ENCODE assay signal across 8 mouse cellular contexts in genomic region chrX:12088301-12089026, GRCm38 (mm10).
DNase-seq lines count a peak whose midpoint lies in the region; ATAC-seq and TF ChIP-seq lines count a peak whose summit lies in the region.

No protein-coding gene starts in this region.

- TF ChIP-seq CTCF in lung, adult 2 months (IDR thresholded peaks at IDR 0.05; ENCODE audit: insufficient read depth, low read length), result no peak
- TF ChIP-seq CTCF in thymus, adult 2 months (IDR thresholded peaks at IDR 0.05; ENCODE audit: borderline replicate concordance, control insufficient read depth, extremely low read depth, insufficient read depth, low read length, poor library complexity), result no peak

- H3K9me3 ChIP-seq in erythroblast, embryonic 14.5 days (ENCODE audit: control insufficient read depth, low read length), result peaks cover 31% of the 10 kb centered on the region; the same call in 1 of the 2 replicates
- H3K9me3 ChIP-seq in heart, embryonic 16.5 days (replicated peaks; ENCODE audit: control insufficient read depth, low read length), result no peaks in the 10 kb centered on the region
- no peaks in the 10 kb centered on the region for H3K9me3 ChIP-seq in neural tube, embryonic 15.5 days (replicated peaks)

- peaks cover 60% of the 10 kb centered on the region for H3K4me1 ChIP-seq in erythroblast, embryonic 14.5 days (ENCODE audit: control insufficient read depth)
- H3K4me1 ChIP-seq in heart, embryonic 16.5 days (ENCODE audit: control insufficient read depth, insufficient read depth, low read length), result peaks cover 27% of the 10 kb centered on the region
- H3K4me1 ChIP-seq in lung, adult 2 months (ENCODE audit: control insufficient read depth, insufficient read depth, low read length), result peaks cover 15% of the 10 kb centered on the region
- H3K4me1 ChIP-seq in neural tube, embryonic 15.5 days, result peaks cover 47% of the 10 kb centered on the region
- peaks cover 24% of the 10 kb centered on the region for H3K4me1 ChIP-seq in thymus, adult 2 months (replicated peaks; ENCODE audit: control insufficient read depth, insufficient read depth, low read length)

- peak overlapping the region; percentile 64 for H3K4me3 ChIP-seq in erythroblast, embryonic 14.5 days (replicated peaks)
- peak overlapping the region; percentile 55 for H3K4me3 ChIP-seq in heart, embryonic 16.5 days (ENCODE audit: low read length)
- H3K4me3 ChIP-seq in lung, adult 2 months (replicated peaks; ENCODE audit: extremely low read depth, low read depth, low read length), result peak overlapping the region; percentile 74
- H3K4me3 ChIP-seq in neural tube, embryonic 15.5 days (replicated peaks), result peak overlapping the region; percentile 49
- peak overlapping the region; percentile 88 for H3K4me3 ChIP-seq in thymus, adult 2 months (ENCODE audit: control insufficient read depth, insufficient read depth, low read length)

- 2% methylated on average over 54 of the region's 72 CpGs for WGBS in heart, embryonic 16.5 days
- 5% methylated on average over 70 of the region's 72 CpGs for WGBS in lung, adult 2 months
- under 1% methylated on average over 44 of the region's 72 CpGs for WGBS in neural tube, embryonic 15.5 days
- whole genome bisulfite sequencing in thymus, adult 2 months, result 1% methylated on average over 35 of the region's 72 CpGs

- H3K9ac ChIP-seq in heart, embryonic 16.5 days (ENCODE audit: low read length), result peak overlapping the region; percentile 77
- peak overlapping the region; percentile 60 for H3K9ac ChIP-seq in neural tube, embryonic 15.5 days (replicated peaks)

- DNase-seq in CD4-positive helper T cell, adult 2 months (ENCODE audit: low read depth, low spot score), result peak; percentile 89
- peak; percentile 82 to 88 for DNase-seq in adrenal gland, postnatal 36 days
- DNase-seq in kidney, postnatal 10 days, result peak; percentile 85
- peak; percentile 73 for DNase-seq in lung, adult 2 months
- DNase-seq in thymus, adult 2 months, result peak; percentile 63

- H3K27me3 ChIP-seq in erythroblast, embryonic 14.5 days (ENCODE audit: control insufficient read depth), result peaks cover 100% of the 10 kb centered on the region
- peaks cover 66% of the 10 kb centered on the region for H3K27me3 ChIP-seq in heart, embryonic 16.5 days (ENCODE audit: control insufficient read depth, insufficient read depth, low read length)
- peaks cover 59% of the 10 kb centered on the region for H3K27me3 ChIP-seq in neural tube, embryonic 15.5 days (replicated peaks)
- H3K27me3 ChIP-seq in thymus, adult 2 months (ENCODE audit: control insufficient read depth, insufficient read depth, low read length), result no peaks in the 10 kb centered on the region

- peak; percentile 73 for ATAC-seq in heart, embryonic 16.5 days (replicated peaks; ENCODE audit: extremely low read depth, insufficient read depth, low FRiP score)
- peak; percentile 60 for ATAC-seq in neural tube, embryonic 15.5 days (ENCODE audit: low FRiP score)

- TF ChIP-seq POLR2A in lung, adult 2 months (IDR thresholded peaks at IDR 0.05; ENCODE audit: borderline replicate concordance, extremely low read depth, low read depth, low read length), result peak; percentile 49; the same call in 1 of the 2 replicates
- peak; percentile 21; the same call in 1 of the 2 replicates for TF ChIP-seq POLR2A in thymus, adult 2 months (IDR thresholded peaks at IDR 0.05; ENCODE audit: control insufficient read depth, extremely low read depth, insufficient read depth, low read length, poor library complexity)

- peak overlapping the region; percentile 95 for H3K27ac ChIP-seq in heart, embryonic 16.5 days (ENCODE audit: low read length)
- peak overlapping the region; percentile 94 for H3K27ac ChIP-seq in neural tube, embryonic 15.5 days (replicated peaks)
- H3K27ac ChIP-seq in thymus, adult 2 months (ENCODE audit: control insufficient read depth, insufficient read depth, low read length), result peak overlapping the region; percentile 94

- H3K36me3 ChIP-seq in erythroblast, embryonic 14.5 days (ENCODE audit: control insufficient read depth), result no peaks in the 10 kb centered on the region
- no peaks in the 10 kb centered on the region for H3K36me3 ChIP-seq in heart, embryonic 16.5 days (ENCODE audit: control insufficient read depth, insufficient read depth)
- H3K36me3 ChIP-seq in neural tube, embryonic 15.5 days, result no peaks in the 10 kb centered on the region
- H3K36me3 ChIP-seq in thymus, adult 2 months (ENCODE audit: control insufficient read depth, insufficient read depth, low read length), result no peaks in the 10 kb centered on the region

- H3K4me2 ChIP-seq in heart, embryonic 16.5 days (ENCODE audit: low read depth, low read length), result peak overlapping the region; percentile 77
- H3K4me2 ChIP-seq in neural tube, embryonic 15.5 days, result peak overlapping the region; percentile 81

Comparison
In these comparisons a context has a peak if more than half of its experiments do, and no peak if none do; other contexts are left out.
1. Peak in every context shown above with its lines: DNase-seq, ATAC-seq, H3K4me3 ChIP-seq and H3K27ac ChIP-seq.